Mouse (Mus musculus) liver, embryonic 16.5 days (tissue): Measurements from ENCODE around the gene Ppp1r13l. TPM values are rescaled to one million over a fixed set of nuclear protein-coding genes. Genes with fewer than 3 reads are reported as not detected.

Source experiments
- ATAC-seq: fragments of 200-750 bp; cut with Nextera tagmentation; 2 replicates; pipeline ENCODE4 v1.8.0; 2017; ENCODE audit warnings: low read depth, mild to moderate bottlenecking, moderate number of reproducible peaks, moderate library complexity
- H3K27ac ChIP-seq: fragments of 300-500 bp; sonication (generic); 2 replicates; pipeline ENCODE4 v1.5.1; 2014; ENCODE audit warnings: mild to moderate bottlenecking, low read length
- H3K27me3 ChIP-seq: fragments of 300-500 bp; sonication (generic); 2 replicates; pipeline ENCODE4 v1.6.1; 2014; ENCODE audit warnings: low read depth, low read length, mixed read lengths; ENCODE audit not compliant: control insufficient read depth, insufficient read depth
- H3K36me3 ChIP-seq: fragments of 300-500 bp; sonication (generic); 2 replicates; pipeline ENCODE4 v1.6.1; 2014; ENCODE audit warnings: mild to moderate bottlenecking; ENCODE audit not compliant: control insufficient read depth, insufficient read depth
- H3K4me1 ChIP-seq: fragments of 300-500 bp; sonication (generic); 2 replicates; pipeline ENCODE4 v1.6.1; 2014; ENCODE audit warnings: low read depth, low read length, mixed read lengths; ENCODE audit not compliant: control insufficient read depth
- H3K4me2 ChIP-seq: fragments of 300-500 bp; sonication (generic); 2 replicates; pipeline ENCODE4 v1.6.1; 2014; ENCODE audit warnings: low read depth, low read length, mixed read lengths
- H3K4me3 ChIP-seq: fragments of 300-500 bp; sonication (generic); 2 replicates; pipeline ENCODE4 v1.5.1; 2014; ENCODE audit warnings: low read depth, mild to moderate bottlenecking, low read length
- H3K9ac ChIP-seq: fragments of 300-500 bp; sonication (generic); 2 replicates; pipeline ENCODE4 v1.6.1; 2014; ENCODE audit warnings: low read depth, low read length
- H3K9me3 ChIP-seq: fragments of 300-500 bp; sonication (generic); replicated peaks from 2 replicates; pipeline ENCODE4 v1.6.1; 2016; ENCODE audit warnings: low read length; ENCODE audit not compliant: control insufficient read depth
- WGBS: fragments of 180-500 bp; shearing (Covaris S2); extraction: QIAGEN DNeasy Blood & Tissue Kit; methylation state at CpG from one replicate; pipeline ENCODE4 v1.1.7; 2014; ENCODE audit not compliant: insufficient replicate concordance; 5-methylcytosine and 5-hydroxymethylcytosine counted together
- polyA plus RNA-seq: library from polyadenylated mRNA; unstranded; fragments of >200 nt; fragmentation: Nextera tagmentation; extraction: Ambion mirVana; gene quantifications from 2 replicates; pipeline ENCODE4 v1.2.1, GENCODE M21; 2015

The Ppp1r13l gene
- polyA plus RNA-seq, 1 experiment from 2014 or later: 0.85 TPM

DNA sequence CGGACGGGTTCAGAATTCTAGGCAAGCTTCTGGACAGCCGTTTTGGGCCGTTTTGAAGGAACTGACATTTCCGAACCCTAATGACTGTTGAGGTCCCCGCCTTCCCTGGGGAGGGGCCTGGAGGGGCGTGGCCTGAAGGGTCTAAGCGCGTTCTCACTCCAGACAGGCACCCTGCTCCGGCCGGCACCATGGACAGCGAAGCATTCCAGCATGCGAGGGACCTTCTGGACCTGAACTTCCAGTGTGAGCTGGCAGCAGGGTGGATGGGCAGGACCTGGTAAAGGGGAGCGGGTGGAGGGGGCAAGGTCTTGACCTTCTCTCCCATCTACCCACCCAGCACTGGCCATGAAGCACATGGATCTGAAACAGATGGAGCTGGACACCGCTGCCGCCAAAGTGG, 8.8 kb downstream of the Ppp1r13l start:
- WGBS: 22% methylated on average over 16 of the region's 16 CpGs
- no peak for ATAC-seq
- H3K4me3 ChIP-seq: no peak overlapping the region
- no peaks in the 10 kb centered on the region for H3K9me3 ChIP-seq
- H3K4me1 ChIP-seq: peaks cover 5% of the 10 kb centered on the region; the same call in 1 of the 2 replicates
- no peak overlapping the region for H3K27ac ChIP-seq
- no peaks in the 10 kb centered on the region for H3K36me3 ChIP-seq
- no peak overlapping the region for H3K4me2 ChIP-seq
- H3K9ac ChIP-seq: no peak overlapping the region
- peaks cover 14% of the 10 kb centered on the region for H3K27me3 ChIP-seq

DNA sequence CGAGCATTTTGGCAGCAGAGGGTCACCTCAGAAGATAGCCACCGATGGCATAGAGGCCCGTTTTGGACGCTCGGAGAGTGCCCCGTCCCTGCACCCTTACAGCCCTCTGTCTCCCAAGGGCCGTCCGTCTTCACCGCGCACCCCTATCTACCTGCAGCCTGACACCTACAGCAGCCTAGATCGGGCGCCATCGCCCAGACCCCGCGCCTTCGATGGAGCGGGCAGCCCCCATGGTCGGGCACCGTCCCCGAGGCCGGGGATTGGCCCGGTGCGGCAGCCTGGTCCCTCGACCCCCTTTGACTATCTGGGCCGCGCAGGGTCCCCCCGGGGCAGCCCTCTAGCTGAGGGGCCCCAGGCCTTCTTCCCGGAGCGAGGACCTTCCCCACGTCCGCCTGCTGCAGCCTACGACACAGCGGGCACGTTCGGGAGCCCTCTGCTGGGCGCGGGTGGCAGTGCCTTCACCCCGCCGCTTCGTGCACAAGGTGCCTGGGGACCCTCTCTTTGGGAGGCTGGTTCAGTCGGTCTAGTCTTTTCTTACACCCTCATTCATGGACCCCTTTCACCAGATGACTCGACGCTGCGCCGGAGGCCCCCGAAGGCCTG, 10.4 kb downstream of the Ppp1r13l start:
- peak; percentile 58; the same call in 1 of the 2 replicates for ATAC-seq
- Histone ChIP-seq H3K9ac (0 out of 2 replicates have a peak overlapping the region, but pooled peaks have one; percentile 26), H3K9me3 (no peaks in the 10 kb centered on the region), H3K4me3 (peak overlapping the region; percentile 37), H3K27me3 (peaks cover 14% of the 10 kb centered on the region), H3K4me1 (peaks cover 3% of the 10 kb centered on the region; the same call in 1 of the 2 replicates), H3K36me3 (no peaks in the 10 kb centered on the region), H3K4me2 (peak overlapping the region; percentile 63), H3K27ac (no peak overlapping the region)
- 12% methylated on average over 46 of the region's 46 CpGs for WGBS

DNA sequence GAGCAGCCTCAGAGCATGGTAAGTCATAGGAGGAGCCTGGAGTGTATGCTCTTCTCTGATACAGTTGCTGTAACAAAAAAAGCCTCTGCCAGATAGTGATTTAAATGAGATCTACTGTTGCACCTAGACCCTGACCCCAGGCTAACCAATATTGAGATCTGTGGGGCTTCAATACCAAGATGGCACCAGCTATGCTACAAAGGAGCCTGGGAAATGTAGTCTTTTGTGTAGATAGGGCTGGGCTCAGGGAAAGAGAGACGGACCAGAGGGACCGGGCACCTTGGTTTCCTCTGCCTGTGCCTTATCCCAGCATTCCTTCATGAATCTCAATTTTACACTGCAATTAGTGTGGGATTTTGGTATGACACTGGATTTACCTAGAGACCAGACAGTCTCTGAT, 13.8 kb downstream of the Ppp1r13l start:
- WGBS: 75% methylated on average over 2 of the region's 2 CpGs
- H3K36me3 ChIP-seq: no peaks in the 10 kb centered on the region
- no peak for ATAC-seq
- no peak overlapping the region for H3K27ac ChIP-seq
- peaks cover 3% of the 10 kb centered on the region for H3K4me1 ChIP-seq
- no peak overlapping the region for H3K4me3 ChIP-seq
- no peak overlapping the region for H3K9ac ChIP-seq
- H3K9me3 ChIP-seq: no peaks in the 10 kb centered on the region
- no peak overlapping the region for H3K4me2 ChIP-seq
- H3K27me3 ChIP-seq: peaks cover 14% of the 10 kb centered on the region

DNA sequence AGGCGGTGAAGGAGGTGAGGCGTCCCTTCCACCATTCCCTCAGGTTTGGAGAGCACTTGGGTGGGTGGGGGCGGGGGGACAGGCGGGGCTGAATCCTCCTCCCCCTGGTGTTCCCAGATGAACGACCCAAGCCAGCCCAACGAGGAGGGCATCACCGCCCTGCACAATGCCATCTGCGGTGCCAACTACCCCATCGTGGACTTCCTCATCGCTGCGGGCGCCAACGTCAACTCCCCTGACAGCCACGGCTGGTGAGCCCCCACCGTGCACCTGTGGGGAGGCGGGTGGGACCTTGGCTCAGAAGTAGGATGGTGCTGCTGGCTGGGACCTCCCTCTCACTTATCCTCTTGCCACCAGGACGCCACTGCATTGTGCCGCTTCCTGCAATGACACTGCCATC, 15.8 kb downstream of the Ppp1r13l start:
- H3K4me2 ChIP-seq: no peak overlapping the region
- H3K9me3 ChIP-seq: no peaks in the 10 kb centered on the region
- 72% methylated on average over 18 of the region's 18 CpGs for WGBS

DNA sequence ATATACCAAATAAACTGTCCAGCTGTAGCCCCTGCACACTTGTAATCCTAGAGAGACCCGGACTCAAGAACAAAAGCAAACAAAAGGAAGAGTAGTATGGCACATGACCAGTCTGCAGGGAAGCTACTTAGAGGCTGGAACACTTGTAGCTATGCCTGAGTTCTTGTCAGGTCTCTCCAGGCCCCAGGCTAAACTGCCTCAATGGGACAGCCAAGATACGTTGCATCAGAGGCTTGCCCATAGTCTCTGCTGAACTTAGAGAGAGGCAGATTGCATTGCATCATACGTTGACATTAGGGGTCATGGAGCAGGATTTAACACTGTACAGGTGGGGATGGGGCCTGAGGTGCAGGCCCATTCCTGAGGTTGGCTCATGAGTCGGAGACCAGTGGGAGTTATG, 16.5 kb downstream of the Ppp1r13l start:
- ATAC-seq: peak; percentile 68
- WGBS: 62% methylated on average over 4 of the region's 4 CpGs

More for the DNA sequence above, 15.8 kb downstream of the Ppp1r13l start:
- no peak overlapping the region for H3K4me3 ChIP-seq
- ATAC-seq: no peak
- no peak overlapping the region for H3K9ac ChIP-seq
- H3K36me3 ChIP-seq: no peaks in the 10 kb centered on the region
- H3K27me3 ChIP-seq: no peaks in the 10 kb centered on the region
- no peaks in the 10 kb centered on the region; the same call in 1 of the 2 replicates for H3K4me1 ChIP-seq
- H3K27ac ChIP-seq: no peak overlapping the region

DNA sequence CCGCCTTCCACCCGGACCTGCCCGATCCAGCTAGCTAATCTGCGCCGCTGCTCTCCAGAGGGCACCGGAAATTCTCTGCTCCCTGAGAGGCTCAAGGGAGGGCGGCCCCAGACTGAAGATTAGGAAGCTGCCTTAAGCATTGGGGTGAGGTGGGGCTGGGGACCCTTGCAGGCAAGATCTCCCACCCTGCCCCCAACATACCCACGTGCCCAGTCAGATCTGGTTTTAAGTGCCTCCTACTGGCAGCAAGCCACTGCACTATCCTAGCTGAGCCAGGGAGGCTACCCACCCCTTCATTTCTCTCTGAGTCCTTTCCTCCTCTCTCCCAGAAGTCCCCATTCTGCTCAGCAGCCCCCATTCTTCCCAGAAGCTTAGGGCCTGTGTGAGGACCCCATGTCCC, 18.5 kb downstream of the Ppp1r13l start:
- Histone ChIP-seq H3K4me1 (peaks cover 10% of the 10 kb centered on the region), H3K9ac (no peak overlapping the region), H3K4me2 (no peak overlapping the region), H3K27ac (no peak overlapping the region), H3K36me3 (no peaks in the 10 kb centered on the region), H3K27me3 (no peaks in the 10 kb centered on the region), H3K4me3 (no peak overlapping the region), H3K9me3 (no peaks in the 10 kb centered on the region)
- 68% methylated on average over 8 of the region's 8 CpGs for WGBS
- no peak for ATAC-seq

More for the DNA sequence above, 16.5 kb downstream of the Ppp1r13l start:
- Histone ChIP-seq H3K4me1 (no peaks in the 10 kb centered on the region; the same call in 1 of the 2 replicates), H3K36me3 (no peaks in the 10 kb centered on the region), H3K27ac (no peak overlapping the region), H3K27me3 (no peaks in the 10 kb centered on the region), H3K9me3 (no peaks in the 10 kb centered on the region), H3K4me3 (no peak overlapping the region), H3K9ac (no peak overlapping the region), H3K4me2 (no peak overlapping the region)

DNA sequence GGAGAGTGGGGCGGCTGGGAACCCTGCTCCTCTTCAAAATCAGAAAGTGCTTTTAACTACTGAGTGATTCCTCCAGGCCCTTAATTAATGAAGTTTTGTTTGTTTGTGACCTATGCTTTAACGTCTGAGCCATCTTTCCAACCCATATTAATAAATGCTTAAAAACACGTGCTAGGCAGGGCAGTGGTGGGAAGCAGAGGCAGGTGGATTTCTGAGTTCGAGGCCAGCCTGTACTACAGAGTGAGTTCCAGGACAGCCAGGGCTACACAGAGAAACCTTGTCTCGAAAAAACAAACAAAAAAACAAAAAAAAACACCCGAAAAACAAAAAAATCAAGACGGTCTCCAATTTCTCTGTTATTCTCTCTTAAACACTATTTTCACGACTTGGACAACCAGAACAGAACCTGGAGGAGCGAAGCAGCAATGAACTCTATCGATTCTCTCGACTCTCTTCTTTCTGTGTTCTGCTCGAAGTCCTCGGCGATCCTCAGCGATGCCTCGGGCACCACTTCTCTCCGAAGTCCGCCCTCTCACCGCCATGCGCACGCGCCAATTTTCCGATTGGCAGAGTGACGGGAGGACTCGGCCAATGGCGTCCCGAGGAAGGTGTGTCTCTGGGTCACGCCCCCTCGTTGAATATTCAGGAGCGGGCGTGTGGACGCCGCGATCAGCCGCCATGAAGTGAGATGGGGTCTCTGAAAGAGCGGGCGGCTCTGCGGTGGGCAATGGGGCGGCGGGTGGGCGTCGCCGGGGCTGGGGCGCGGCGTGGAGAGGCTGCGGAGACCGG, 22.0 kb downstream of the Ppp1r13l start, which contains the start of gene Ercc2:
Gene Ercc2 (plus strand): TSS at position 634 of the 789 bp plus-strand sequence.
- Histone ChIP-seq H3K36me3 (peaks cover 4% of the 10 kb centered on the region), H3K4me2 (peak within 1 kb of the TSS; percentile 94), H3K4me1 (peaks cover 15% of the 10 kb centered on the region), H3K4me3 (peak within 1 kb of the TSS; percentile 85), H3K9ac (peak within 1 kb of the TSS; percentile 76), H3K27ac (no peak within 1 kb of the TSS), H3K9me3 (no peaks in the 10 kb centered on the region), H3K27me3 (no peaks in the 10 kb centered on the region)
- 4% methylated on average over 48 of the region's 48 CpGs for WGBS
- ATAC-seq: peak; percentile 99

DNA sequence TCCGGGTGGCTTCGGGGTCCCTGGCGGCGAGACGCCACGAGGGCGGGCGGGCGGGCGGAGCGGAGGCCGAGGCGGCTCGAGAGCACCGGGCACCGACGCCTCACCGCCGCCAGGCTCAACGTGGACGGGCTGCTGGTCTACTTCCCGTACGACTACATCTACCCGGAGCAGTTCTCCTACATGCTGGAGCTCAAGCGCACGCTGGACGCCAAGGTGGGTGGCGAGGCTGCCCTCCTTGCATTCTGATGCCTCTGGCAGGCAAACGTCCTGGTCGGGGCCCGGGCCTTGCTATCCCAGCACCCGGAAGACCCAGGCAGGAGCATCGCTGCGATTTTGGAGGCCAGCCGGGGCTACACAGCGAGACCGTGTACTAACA, 22.6 kb downstream of the Ppp1r13l start:
- no peaks in the 10 kb centered on the region for H3K9me3 ChIP-seq
- no peaks in the 10 kb centered on the region for H3K27me3 ChIP-seq
- under 1% methylated on average over 34 of the region's 37 CpGs for WGBS

DNA sequence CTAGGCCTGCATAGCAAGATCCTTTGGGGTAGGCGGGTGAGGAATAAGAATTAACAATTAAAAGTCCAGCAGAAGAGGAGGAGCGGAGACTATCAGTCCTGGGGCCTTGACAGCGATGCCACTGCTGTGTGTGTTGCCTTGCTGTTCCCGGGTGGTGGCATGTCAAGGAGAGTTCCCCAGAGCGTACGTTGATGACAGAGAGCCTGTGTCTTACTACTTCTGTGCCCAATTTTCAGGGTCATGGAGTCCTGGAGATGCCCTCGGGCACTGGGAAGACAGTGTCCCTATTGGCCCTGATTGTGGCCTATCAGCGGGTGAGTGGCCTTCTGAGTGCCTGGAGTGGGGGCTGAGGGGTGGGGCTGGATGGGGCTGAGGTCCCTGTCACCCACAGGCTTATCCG, 24.2 kb downstream of the Ppp1r13l start:
- no peak overlapping the region for H3K27ac ChIP-seq
- H3K9me3 ChIP-seq: no peaks in the 10 kb centered on the region
- 85% methylated on average over 9 of the region's 9 CpGs for WGBS
- H3K4me3 ChIP-seq: no peak overlapping the region
- no peak for ATAC-seq
- no peak overlapping the region for H3K9ac ChIP-seq
- H3K27me3 ChIP-seq: no peaks in the 10 kb centered on the region
- H3K36me3 ChIP-seq: peaks cover 6% of the 10 kb centered on the region
- peaks cover 17% of the 10 kb centered on the region for H3K4me1 ChIP-seq
- H3K4me2 ChIP-seq: no peak overlapping the region

More for the DNA sequence above, 22.6 kb downstream of the Ppp1r13l start:
- peaks cover 15% of the 10 kb centered on the region for H3K4me1 ChIP-seq
- peak overlapping the region; percentile 76 for H3K9ac ChIP-seq
- peak overlapping the region; percentile 85 for H3K4me3 ChIP-seq
- ATAC-seq: peak; percentile 57
- peak overlapping the region; percentile 94 for H3K4me2 ChIP-seq
- H3K36me3 ChIP-seq: peaks cover 4% of the 10 kb centered on the region
- H3K27ac ChIP-seq: no peak overlapping the region
